Mouse (Mus musculus) forebrain, embryonic 12.5 days (tissue): Measurements from ENCODE around the gene Cradd. TPM values are rescaled to one million over a fixed set of nuclear protein-coding genes. Genes with fewer than 3 reads are reported as not detected.

Experiments
- ATAC-seq: fragments of 200-750 bp; cut with Nextera tagmentation; 2 replicates; pipeline ENCODE4 v1.8.0; 2017; ENCODE audit warnings: moderate TSS enrichment; ENCODE audit not compliant: low FRiP score
- H3K27ac ChIP-seq: fragments of 300-500 bp; sonication (generic); 2 replicates; pipeline ENCODE4 v1.5.1; 2016; ENCODE audit warnings: mild to moderate bottlenecking
- H3K27me3 ChIP-seq: fragments of 300-500 bp; sonication (generic); 2 replicates; pipeline ENCODE4 v1.6.1; 2016; ENCODE audit warnings: mild to moderate bottlenecking
- H3K36me3 ChIP-seq: fragments of 300-500 bp; sonication (generic); replicated peaks from 2 replicates; pipeline ENCODE4 v1.6.1; 2016; ENCODE audit warnings: mild to moderate bottlenecking
- H3K4me1 ChIP-seq: fragments of 300-500 bp; sonication (generic); 2 replicates; pipeline ENCODE4 v1.6.1; 2016
- H3K4me2 ChIP-seq: fragments of 300-500 bp; sonication (generic); 2 replicates; pipeline ENCODE4 v1.6.1; 2016; ENCODE audit warnings: mild to moderate bottlenecking, moderate library complexity
- H3K4me3 ChIP-seq: fragments of 300-500 bp; sonication (generic); replicated peaks from 2 replicates; pipeline ENCODE4 v1.5.1; 2016; ENCODE audit warnings: mild to moderate bottlenecking
- H3K9ac ChIP-seq: fragments of 300-500 bp; sonication (generic); 2 replicates; pipeline ENCODE4 v1.6.1; 2016; ENCODE audit warnings: mild to moderate bottlenecking
- H3K9me3 ChIP-seq: fragments of 300-500 bp; sonication (generic); 2 replicates; pipeline ENCODE4 v1.6.1; 2016
- WGBS: fragments of 180-500 bp; shearing (Covaris S2); methylation state at CpG from one replicate; pipeline ENCODE4 v1.1.7; 2016; 5-methylcytosine and 5-hydroxymethylcytosine counted together
- polyA plus RNA-seq: library from polyadenylated mRNA; unstranded; fragments of >200 nt; fragmentation: Nextera tagmentation; extraction: Ambion mirVana; gene quantifications from 2 replicates; pipeline ENCODE4 v1.2.1, GENCODE M21; 2016

Gene Cradd
- polyA plus RNA-seq, 1 experiment from 2014 or later = 13.3 TPM

- H3K36me3 ChIP-seq = no peaks in the 10 kb centered on the region
- H3K9me3 ChIP-seq = no peaks in the 10 kb centered on the region
- no peak overlapping the region for H3K4me3 ChIP-seq
- H3K27ac ChIP-seq = no peak overlapping the region
- no peak overlapping the region for H3K4me2 ChIP-seq
- no peak overlapping the region for H3K9ac ChIP-seq
- H3K4me1 ChIP-seq = peaks cover 21% of the 10 kb centered on the region
- peaks cover 14% of the 10 kb centered on the region for H3K27me3 ChIP-seq
- ATAC-seq = no peak
- 74% methylated on average over 5 of the region's 5 CpGs for WGBS
Measured at GRCm38 (mm10) chr10:95314019-95314418, 9.9 kb downstream of the Cradd start.

GRCm38 (mm10) chr10:95313524-95313923 lies 10.4 kb downstream of the Cradd start:
- ATAC-seq = no peak
- Histone ChIP-seq H3K9ac (no peak overlapping the region), H3K27me3 (peaks cover 14% of the 10 kb centered on the region), H3K4me1 (peaks cover 23% of the 10 kb centered on the region), H3K4me3 (no peak overlapping the region), H3K4me2 (no peak overlapping the region), H3K27ac (no peak overlapping the region), H3K9me3 (no peaks in the 10 kb centered on the region), H3K36me3 (no peaks in the 10 kb centered on the region)
- WGBS = 89% methylated on average over 9 of the region's 9 CpGs

- ATAC-seq = peak; percentile 83
- Histone ChIP-seq H3K4me1 (peaks cover 28% of the 10 kb centered on the region), H3K4me3 (no peak overlapping the region), H3K27me3 (peaks cover 14% of the 10 kb centered on the region), H3K9me3 (no peaks in the 10 kb centered on the region), H3K4me2 (peak overlapping the region; percentile 40), H3K36me3 (no peaks in the 10 kb centered on the region), H3K9ac (peak overlapping the region; percentile 30; the same call in 1 of the 2 replicates), H3K27ac (peak overlapping the region; percentile 74)
- 6% methylated on average over 21 of the region's 21 CpGs for WGBS
Measured at GRCm38 (mm10) chr10:95310688-95311441, 13.1 kb downstream of the Cradd start.

- Histone ChIP-seq H3K4me1 (peaks cover 28% of the 10 kb centered on the region), H3K36me3 (no peaks in the 10 kb centered on the region), H3K9me3 (no peaks in the 10 kb centered on the region), H3K9ac (no peak overlapping the region), H3K4me2 (no peak overlapping the region), H3K27ac (no peak overlapping the region), H3K27me3 (peaks cover 14% of the 10 kb centered on the region), H3K4me3 (no peak overlapping the region)
- ATAC-seq = no peak
- 42% methylated on average over 13 of the region's 13 CpGs for WGBS
Measured at GRCm38 (mm10) chr10:95309412-95310322, 14.3 kb downstream of the Cradd start.

GRCm38 (mm10) chr10:95308991-95309390 lies 14.9 kb downstream of the Cradd start:
- H3K4me2 ChIP-seq = no peak overlapping the region
- H3K9ac ChIP-seq = no peak overlapping the region
- WGBS = 80% methylated on average over 12 of the region's 12 CpGs
- ATAC-seq = no peak
- H3K27me3 ChIP-seq = peaks cover 14% of the 10 kb centered on the region
- H3K27ac ChIP-seq = no peak overlapping the region
- H3K4me1 ChIP-seq = peaks cover 28% of the 10 kb centered on the region
- no peak overlapping the region for H3K4me3 ChIP-seq
- H3K36me3 ChIP-seq = no peaks in the 10 kb centered on the region
- no peaks in the 10 kb centered on the region for H3K9me3 ChIP-seq

GRCm38 (mm10) chr10:95307916-95308315 lies 16.0 kb downstream of the Cradd start:
- Histone ChIP-seq H3K27ac (no peak overlapping the region), H3K36me3 (no peaks in the 10 kb centered on the region), H3K27me3 (peaks cover 11% of the 10 kb centered on the region), H3K4me2 (no peak overlapping the region), H3K9me3 (no peaks in the 10 kb centered on the region), H3K9ac (no peak overlapping the region), H3K4me1 (peaks cover 28% of the 10 kb centered on the region), H3K4me3 (no peak overlapping the region)
- 89% methylated on average over 5 of the region's 5 CpGs for WGBS
- no peak for ATAC-seq

GRCm38 (mm10) chr10:95306824-95307552 lies 16.9 kb downstream of the Cradd start:
- ATAC-seq = no peak
- H3K27ac ChIP-seq = 0 out of 2 replicates have a peak overlapping the region, but pooled peaks have one; percentile 36
- no peaks in the 10 kb centered on the region for H3K36me3 ChIP-seq
- no peak overlapping the region for H3K4me2 ChIP-seq
- H3K4me1 ChIP-seq = peaks cover 34% of the 10 kb centered on the region
- H3K9ac ChIP-seq = no peak overlapping the region
- no peak overlapping the region for H3K4me3 ChIP-seq
- no peaks in the 10 kb centered on the region for H3K9me3 ChIP-seq
- peaks cover 3% of the 10 kb centered on the region; the same call in 1 of the 2 replicates for H3K27me3 ChIP-seq
- 43% methylated on average over 11 of the region's 11 CpGs for WGBS

DNA sequence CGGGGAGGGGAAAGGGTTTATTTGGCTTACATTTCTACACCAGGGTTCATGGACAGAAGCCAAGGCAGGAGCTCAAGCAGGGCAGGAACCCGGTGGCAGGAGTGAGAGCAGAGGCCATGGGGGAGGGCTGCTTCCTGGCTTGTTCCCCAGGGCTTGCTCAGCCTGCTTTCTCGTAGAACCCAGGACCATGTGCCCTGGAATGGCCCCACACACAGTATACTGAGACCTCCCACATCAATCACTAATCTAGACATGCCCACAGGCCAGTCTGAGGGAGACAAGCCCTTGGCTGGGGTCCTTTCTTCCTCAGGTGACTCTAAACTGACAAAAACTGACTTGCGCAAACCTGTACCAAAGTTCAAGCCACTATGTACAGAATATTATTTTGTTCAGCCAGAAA lies 19.7 kb downstream of the Cradd start:
- H3K27ac ChIP-seq = no peak overlapping the region
- no peak overlapping the region for H3K4me3 ChIP-seq
- no peaks in the 10 kb centered on the region for H3K27me3 ChIP-seq
- H3K4me1 ChIP-seq = peaks cover 15% of the 10 kb centered on the region
- no peak overlapping the region for H3K4me2 ChIP-seq
- no peaks in the 10 kb centered on the region for H3K9me3 ChIP-seq
- no peak overlapping the region for H3K9ac ChIP-seq
- ATAC-seq = no peak
- H3K36me3 ChIP-seq = no peaks in the 10 kb centered on the region
- WGBS = 65% methylated on average over 4 of the region's 4 CpGs

- ATAC-seq = no peak
Measured at GRCm38 (mm10) chr10:95302211-95303163, 21.4 kb downstream of the Cradd start.

DNA sequence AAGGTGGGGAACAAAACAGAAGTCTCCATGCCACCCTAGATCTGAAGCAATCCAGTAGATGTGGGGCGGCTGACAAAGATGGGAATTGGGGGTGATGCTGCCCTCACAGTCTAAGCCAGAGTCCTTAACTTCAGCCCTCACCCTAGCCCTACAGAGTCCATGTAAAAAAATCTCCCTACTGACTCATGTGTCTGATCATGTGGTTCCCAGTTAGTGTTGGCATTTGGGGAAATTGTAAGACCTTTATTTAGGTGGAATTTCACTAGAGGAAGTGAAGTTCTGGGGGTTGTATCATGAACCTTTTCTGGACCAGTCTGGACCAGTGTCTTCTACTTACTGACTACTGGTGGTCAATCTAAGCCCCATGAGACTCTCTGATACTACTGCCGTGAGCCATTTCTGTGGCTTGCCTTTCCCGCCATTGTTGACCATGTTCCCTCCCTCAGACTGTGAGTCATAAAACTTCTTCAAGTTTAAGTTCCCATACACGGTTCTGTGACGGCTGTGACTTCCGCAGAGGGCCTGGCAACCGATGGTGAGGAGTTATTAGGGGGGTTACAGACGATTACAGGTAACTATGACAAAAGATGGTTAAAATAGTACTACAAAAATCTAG lies 23.6 kb downstream of the Cradd start:
- no peaks in the 10 kb centered on the region for H3K27me3 ChIP-seq
- no peak overlapping the region for H3K9ac ChIP-seq
- H3K27ac ChIP-seq = no peak overlapping the region
- H3K36me3 ChIP-seq = no peaks in the 10 kb centered on the region
- no peak overlapping the region for H3K4me3 ChIP-seq
- WGBS = 90% methylated on average over 8 of the region's 8 CpGs
- H3K4me1 ChIP-seq = peaks cover 13% of the 10 kb centered on the region
- ATAC-seq = no peak
- no peak overlapping the region for H3K4me2 ChIP-seq
- H3K9me3 ChIP-seq = no peaks in the 10 kb centered on the region

More at GRCm38 (mm10) chr10:95302211-95303163, 21.4 kb downstream of the Cradd start:
- Histone ChIP-seq H3K4me1 (peaks cover 17% of the 10 kb centered on the region), H3K4me3 (no peak overlapping the region), H3K4me2 (no peak overlapping the region), H3K9ac (no peak overlapping the region), H3K9me3 (no peaks in the 10 kb centered on the region), H3K27me3 (no peaks in the 10 kb centered on the region), H3K27ac (no peak overlapping the region), H3K36me3 (no peaks in the 10 kb centered on the region)
- 43% methylated on average over 12 of the region's 12 CpGs for WGBS

DNA sequence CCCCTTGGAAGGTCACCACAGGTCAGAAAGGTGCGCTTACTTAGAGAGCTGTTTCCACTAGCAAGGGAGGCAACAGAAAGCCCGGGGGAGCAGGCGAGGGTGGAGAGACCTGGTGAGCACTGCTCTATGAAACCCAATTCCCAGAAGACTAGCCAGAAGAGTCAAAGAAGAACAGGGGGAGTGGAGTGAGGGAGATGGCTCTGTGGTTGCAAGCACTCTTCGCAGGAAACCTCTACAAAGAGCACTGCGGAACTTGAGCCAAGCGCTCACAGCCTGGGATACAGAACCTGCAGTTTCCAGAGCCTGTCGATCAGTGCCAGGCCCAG lies 24.2 kb downstream of the Cradd start:
- Histone ChIP-seq H3K27ac (no peak overlapping the region), H3K4me3 (no peak overlapping the region), H3K9me3 (no peaks in the 10 kb centered on the region), H3K9ac (no peak overlapping the region), H3K4me1 (peaks cover 13% of the 10 kb centered on the region), H3K27me3 (no peaks in the 10 kb centered on the region), H3K36me3 (no peaks in the 10 kb centered on the region), H3K4me2 (no peak overlapping the region)
- ATAC-seq = no peak
- 89% methylated on average over 7 of the region's 7 CpGs for WGBS
